Mouse (Mus musculus) limb, embryonic 14.5 days (tissue): ENCODE measurements around the gene Vmn1r2. TPM values are rescaled to one million over a fixed set of nuclear protein-coding genes. Genes with fewer than 3 reads are reported as not detected.
"Not testable (repeated sequence)": the region's sequence is repeated elsewhere in the genome, so short reads cannot be mapped to it uniquely, and the experiment has no call there.

ENCODE experiments used
- ATAC-seq: fragments of 200-750 bp; cut with Nextera tagmentation; 2 replicates; pipeline ENCODE4 v1.8.0; 2017; ENCODE audit warnings: low read depth, moderate number of reproducible peaks, moderate TSS enrichment; ENCODE audit not compliant: low FRiP score
- DNase-seq: peaks from one replicate; pipeline ENCODE4 v3.0.0-alpha.2; 2015; ENCODE audit warnings: low spot score
- H3K27ac ChIP-seq: fragments of 300-500 bp; sonication (generic); replicated peaks from 2 replicates; pipeline ENCODE4 v1.5.1; 2014; ENCODE audit warnings: low read depth, mild to moderate bottlenecking, low read length, moderate library complexity, mixed read lengths
- H3K27me3 ChIP-seq: fragments of 300-500 bp; sonication (generic); 2 replicates; pipeline ENCODE4 v1.6.1; 2014; ENCODE audit warnings: low read length, mixed read lengths; ENCODE audit not compliant: control insufficient read depth, insufficient read depth
- H3K36me3 ChIP-seq: fragments of 300-500 bp; sonication (generic); 2 replicates; pipeline ENCODE4 v1.6.1; 2014; ENCODE audit warnings: mild to moderate bottlenecking, low read length, moderate library complexity, mixed read lengths; ENCODE audit not compliant: control insufficient read depth, insufficient read depth
- H3K4me1 ChIP-seq: fragments of 300-500 bp; sonication (generic); 2 replicates; pipeline ENCODE4 v1.6.1; 2014; ENCODE audit warnings: antibody characterized with exemption, low read length, mixed read lengths; ENCODE audit not compliant: control insufficient read depth, insufficient read depth
- H3K4me2 ChIP-seq: fragments of 300-500 bp; sonication (generic); replicated peaks from 2 replicates; pipeline ENCODE4 v1.6.1; 2014; ENCODE audit warnings: low read depth, mild to moderate bottlenecking, low read length, moderate library complexity; ENCODE audit not compliant: severe bottlenecking
- H3K4me3 ChIP-seq: fragments of 300-500 bp; sonication (generic); replicated peaks from 2 replicates; pipeline ENCODE4 v1.5.1; 2014; ENCODE audit warnings: low read length
- H3K9ac ChIP-seq: fragments of 300-500 bp; sonication (generic); 2 replicates; pipeline ENCODE4 v1.6.1; 2014; ENCODE audit warnings: mild to moderate bottlenecking, low read depth, low read length, moderate library complexity; ENCODE audit not compliant: severe bottlenecking
- H3K9me3 ChIP-seq: fragments of 300-500 bp; sonication (generic); 2 replicates; pipeline ENCODE4 v1.6.1; 2016; ENCODE audit warnings: low read length; ENCODE audit not compliant: control insufficient read depth
- POLR2A ChIP-seq: fragments of 200-500 bp; IDR thresholded peaks from 2 replicates; pipeline ENCODE4 v1.8.0; 2012; ENCODE audit warnings: inconsistent platforms, mild to moderate bottlenecking, moderate library complexity, borderline replicate concordance; ENCODE audit not compliant: insufficient read depth, insufficient read length; ENCODE audit errors: extremely low read depth
- WGBS: fragments of 180-500 bp; shearing (Covaris S2); extraction: QIAGEN DNeasy Blood & Tissue Kit; methylation state at CpG from one replicate; pipeline ENCODE4 v1.1.7; 2014; 5-methylcytosine and 5-hydroxymethylcytosine counted together
- polyA plus RNA-seq, 2 experiments: library from polyadenylated mRNA; depleted of rRNA in 1 of 2; stranded (reverse) in 1 of 2; unstranded in 1 of 2; fragments of >200 nt; fragmentation: Nextera tagmentation in 1 of 2; extraction: Ambion mirVana in 1 of 2; gene quantifications; 2 replicates each; pipeline versions ENCODE4 v1.2.1 to v1.2.3; 2012 to 2014

The Vmn1r2 gene
- polyA plus RNA-seq (2012; rRNA removed) (not detected in 2 replicates), polyA plus RNA-seq (2014; fragmentation: Nextera tagmentation; extraction: Ambion mirVana) (not detected in 2 replicates)

- not testable (repeated sequence) for H3K36me3 ChIP-seq, H3K4me3 ChIP-seq, DNase-seq, ATAC-seq, H3K4me2 ChIP-seq, H3K27ac ChIP-seq, H3K9ac ChIP-seq, H3K4me1 ChIP-seq, H3K27me3 ChIP-seq
- peaks cover 11% of the 10 kb centered on the region for H3K9me3 ChIP-seq
- WGBS = no CpG with 5 or more reads among the region's 1 CpGs
Measured at GRCm38 (mm10) chr4:3167020-3167419, at the start of gene Vmn1r2. Vmn1r2 (plus strand) TSS chr4:3167320.

- H3K27me3 ChIP-seq, H3K27ac ChIP-seq, H3K4me2 ChIP-seq, DNase-seq, H3K9me3 ChIP-seq, ATAC-seq, H3K9ac ChIP-seq, H3K4me1 ChIP-seq, H3K36me3 ChIP-seq, H3K4me3 ChIP-seq: not testable (repeated sequence)
- no CpG with 5 or more reads among the region's 3 CpGs for WGBS
Measured at GRCm38 (mm10) chr4:3147926-3148325, 19.2 kb upstream of the Vmn1r2 start.

GRCm38 (mm10) chr4:3153320-3153719 is 13.8 kb upstream of the Vmn1r2 start:
- DNase-seq, H3K4me1 ChIP-seq, H3K4me3 ChIP-seq, H3K27ac ChIP-seq, H3K4me2 ChIP-seq, H3K9ac ChIP-seq, H3K27me3 ChIP-seq, H3K36me3 ChIP-seq, H3K9me3 ChIP-seq, ATAC-seq: not testable (repeated sequence)
- WGBS = 65% methylated on average over 2 of the region's 2 CpGs

DNA sequence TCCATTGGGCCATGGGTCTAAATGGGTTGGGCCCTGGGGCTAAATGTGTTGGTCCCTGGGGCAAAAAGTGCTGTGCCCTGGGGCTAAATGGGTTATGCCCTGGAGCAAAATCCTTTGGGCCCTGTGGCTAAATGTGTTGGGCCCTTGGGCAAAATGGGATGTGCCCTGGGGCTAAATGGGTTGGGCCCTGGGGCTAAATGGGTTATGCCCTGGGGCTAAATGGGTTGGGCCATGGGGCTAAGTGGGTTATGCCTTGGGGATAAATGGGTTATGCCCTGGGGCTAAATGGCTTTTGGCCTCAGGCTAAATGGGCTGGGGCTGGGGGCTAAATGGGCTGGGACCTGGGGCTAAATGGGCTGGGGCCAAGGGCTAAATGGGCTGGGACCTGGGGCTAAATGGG is 2.7 kb upstream of the Vmn1r2 start:
- H3K36me3 ChIP-seq, H3K4me1 ChIP-seq, H3K9ac ChIP-seq, H3K4me2 ChIP-seq, ATAC-seq, H3K4me3 ChIP-seq, H3K27ac ChIP-seq, H3K27me3 ChIP-seq, DNase-seq: not testable (repeated sequence)
- peaks cover 11% of the 10 kb centered on the region for H3K9me3 ChIP-seq

DNA sequence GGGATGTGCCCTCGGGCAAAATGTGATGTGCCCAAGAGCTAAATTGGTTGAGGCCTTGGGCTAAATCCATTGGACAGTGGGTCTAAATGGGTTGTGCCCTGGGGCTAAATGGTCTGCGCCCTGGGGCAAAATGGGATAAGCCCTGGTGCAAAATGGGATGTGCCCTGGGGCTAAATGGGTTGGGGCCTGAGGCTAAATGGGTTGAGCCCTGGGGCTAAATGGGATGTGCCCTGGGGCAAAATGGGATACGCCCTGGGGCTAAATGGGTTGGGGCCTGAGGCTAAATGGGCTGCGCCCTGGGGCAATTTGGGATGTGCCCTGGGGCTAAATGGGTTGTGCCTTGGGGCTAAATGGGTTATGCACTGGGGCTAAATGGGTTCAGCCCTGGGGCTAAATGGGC is 2.1 kb upstream of the Vmn1r2 start:
- Histone ChIP-seq H3K9me3 (peaks cover 11% of the 10 kb centered on the region), H3K27ac (no peak overlapping the region), H3K9ac (no peak overlapping the region), H3K36me3 (no peaks in the 10 kb centered on the region), H3K4me3 (no peak overlapping the region), H3K4me1 (no peaks in the 10 kb centered on the region), H3K27me3 (no peaks in the 10 kb centered on the region), H3K4me2 (no peak overlapping the region)
- 86% methylated on average over 4 of the region's 4 CpGs for WGBS
- DNase-seq (no peak), ATAC-seq (no peak)
- TF ChIP-seq POLR2A = no peak

- 82% methylated on average over 4 of the region's 4 CpGs for WGBS
- ATAC-seq, DNase-seq, H3K4me3 ChIP-seq, H3K27me3 ChIP-seq, H3K27ac ChIP-seq, H3K36me3 ChIP-seq, H3K9ac ChIP-seq, H3K4me2 ChIP-seq, H3K4me1 ChIP-seq: not testable (repeated sequence)
- H3K9me3 ChIP-seq = peaks cover 24% of the 10 kb centered on the region
Measured at GRCm38 (mm10) chr4:3174586-3174985, 7.5 kb downstream of the Vmn1r2 start.

DNA sequence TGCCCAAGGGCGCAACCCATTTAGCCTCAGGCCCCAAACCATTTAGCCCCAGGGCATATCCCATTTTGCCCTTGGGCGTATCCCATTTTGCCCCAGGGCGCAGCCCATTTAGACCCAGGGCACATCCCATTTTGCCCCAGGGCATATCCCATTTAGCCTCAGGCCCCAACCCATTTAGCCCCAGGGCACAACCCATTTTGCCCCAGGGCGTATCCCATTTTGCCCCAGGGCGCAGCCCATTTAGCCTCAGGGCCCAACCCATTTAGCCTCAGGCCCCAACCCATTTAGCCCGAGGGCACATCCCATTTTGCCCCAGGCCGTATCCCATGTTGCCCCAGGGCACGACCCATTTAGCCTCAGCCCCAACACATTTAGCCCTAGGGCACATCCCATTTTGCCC is 8.6 kb downstream of the Vmn1r2 start:
- H3K4me2 ChIP-seq, H3K4me3 ChIP-seq, H3K9ac ChIP-seq, H3K27me3 ChIP-seq, H3K27ac ChIP-seq, DNase-seq, ATAC-seq, H3K36me3 ChIP-seq, H3K4me1 ChIP-seq: not testable (repeated sequence)
- H3K9me3 ChIP-seq = peaks cover 35% of the 10 kb centered on the region
- WGBS = 94% methylated on average over 6 of the region's 8 CpGs

GRCm38 (mm10) chr4:3176195-3176594 is 9.1 kb downstream of the Vmn1r2 start:
- peaks cover 39% of the 10 kb centered on the region for H3K9me3 ChIP-seq
- not testable (repeated sequence) for H3K36me3 ChIP-seq, DNase-seq, H3K27me3 ChIP-seq, H3K4me3 ChIP-seq, H3K4me1 ChIP-seq, ATAC-seq, H3K27ac ChIP-seq, H3K9ac ChIP-seq, H3K4me2 ChIP-seq
- WGBS = 85% methylated on average over 6 of the region's 6 CpGs
